Mouse (Mus musculus): ENCODE data around the gene Epha3. TPM values are rescaled to one million over a fixed set of nuclear protein-coding genes. Genes with fewer than 3 reads are reported as not detected.

Epha3 gene
- total RNA-seq, 2 experiments from 2014 or later: 0.96 to 1.1 TPM

DNA sequence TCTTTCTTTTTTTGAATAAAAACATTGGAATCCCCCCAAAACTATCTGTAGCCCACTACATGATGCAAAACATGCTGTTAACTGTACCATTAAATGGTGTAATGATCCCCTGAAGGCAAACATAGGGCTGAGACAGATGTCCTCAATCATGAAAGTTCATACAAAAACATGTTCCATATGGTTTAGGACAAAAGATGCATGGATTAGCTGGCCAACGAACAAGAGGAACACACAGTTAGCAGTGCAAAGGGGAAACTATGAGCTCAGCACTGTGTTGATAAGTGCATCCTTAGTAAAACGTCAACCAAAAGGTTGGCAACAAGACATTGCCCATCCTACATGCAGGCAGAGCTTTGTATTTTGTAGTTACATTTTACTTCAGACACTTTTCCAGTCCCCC is 335.2 kb downstream of the Epha3 start:
- no peak for DNase-seq
- intact Hi-C loops (cut with DNase I): no loop called here

DNA sequence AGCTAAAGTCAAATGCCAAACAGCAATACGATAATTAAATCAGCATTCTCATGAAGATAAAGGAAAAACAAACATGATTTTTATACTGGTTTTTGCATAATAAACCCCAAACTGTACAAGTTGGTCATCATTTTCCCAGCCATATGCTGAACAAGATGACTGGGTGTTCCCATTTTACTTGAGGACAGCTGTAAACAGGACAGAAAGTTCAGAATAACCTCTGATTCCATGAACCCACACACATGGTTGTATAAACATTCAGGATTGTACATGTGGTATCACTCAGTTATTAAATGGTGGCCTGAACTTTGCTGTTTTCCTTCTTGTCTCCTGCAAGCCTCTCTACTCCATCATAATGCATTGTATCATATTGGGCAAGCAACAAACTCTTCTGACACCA is 346.3 kb downstream of the Epha3 start:
- intact Hi-C loops (cut with DNase I): no loop called here
- DNase-seq: no peak

DNA sequence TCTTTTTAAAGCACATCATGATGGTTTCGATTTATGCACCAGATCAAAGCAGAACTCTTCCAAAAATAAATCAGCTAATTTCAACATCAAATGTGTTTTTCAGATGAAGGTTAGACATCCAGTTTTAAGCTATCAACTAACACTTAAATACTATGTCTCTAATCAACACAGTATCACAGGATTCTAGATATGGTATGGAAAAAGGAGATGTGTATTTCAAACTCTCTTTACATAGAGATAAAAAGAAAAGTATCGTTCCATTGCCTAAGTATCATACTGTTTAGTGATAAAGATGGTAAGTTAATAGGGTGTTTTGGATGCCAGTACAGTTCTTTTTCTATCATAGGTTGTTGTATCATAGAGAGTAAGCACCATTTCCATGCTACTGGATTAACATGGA is 353.9 kb downstream of the Epha3 start:
- no peak for DNase-seq
- intact Hi-C loops (cut with DNase I): no loop called here

DNA sequence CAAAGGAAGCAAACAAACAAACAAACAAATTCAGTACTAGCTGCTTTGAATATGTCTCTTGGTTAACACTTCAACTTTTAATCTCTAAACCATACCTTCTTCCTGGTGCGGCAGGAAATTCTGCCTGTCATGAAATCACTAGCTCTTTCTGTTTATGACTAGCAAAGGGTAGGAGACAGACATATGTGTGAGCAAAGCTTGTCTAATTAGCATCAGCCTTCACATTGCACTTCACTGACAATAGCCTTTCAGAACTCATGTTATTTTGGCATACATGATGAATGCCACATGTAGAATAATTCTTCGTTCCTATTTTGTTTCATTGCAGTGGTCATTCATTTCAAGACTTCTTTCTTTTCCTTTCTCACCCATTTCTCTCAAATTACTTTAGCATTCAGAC is 357.5 kb downstream of the Epha3 start:
- no peak for DNase-seq
- intact Hi-C loops (cut with DNase I): no loop called here

DNA sequence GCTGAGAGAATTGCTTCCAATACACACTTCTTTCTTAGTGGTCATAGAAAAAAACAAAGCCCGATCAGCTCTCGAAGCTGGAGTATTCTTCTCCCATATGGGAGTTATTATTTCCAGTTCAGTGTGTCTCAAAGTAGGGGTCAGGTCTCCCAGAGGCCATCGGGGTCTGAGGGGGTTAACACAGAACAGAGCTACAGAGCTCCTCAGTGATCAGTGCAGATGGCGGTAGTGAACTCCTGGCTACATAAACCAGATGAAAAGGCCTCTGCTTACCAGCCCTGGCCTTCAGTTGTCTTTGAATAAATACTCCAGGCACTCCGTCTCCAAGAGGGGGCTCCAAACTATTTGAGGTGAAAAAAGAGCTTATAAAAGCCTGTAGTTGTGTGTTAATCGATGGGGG is 362.5 kb downstream of the Epha3 start:
- intact Hi-C loops (cut with DNase I): no loop called here

DNA sequence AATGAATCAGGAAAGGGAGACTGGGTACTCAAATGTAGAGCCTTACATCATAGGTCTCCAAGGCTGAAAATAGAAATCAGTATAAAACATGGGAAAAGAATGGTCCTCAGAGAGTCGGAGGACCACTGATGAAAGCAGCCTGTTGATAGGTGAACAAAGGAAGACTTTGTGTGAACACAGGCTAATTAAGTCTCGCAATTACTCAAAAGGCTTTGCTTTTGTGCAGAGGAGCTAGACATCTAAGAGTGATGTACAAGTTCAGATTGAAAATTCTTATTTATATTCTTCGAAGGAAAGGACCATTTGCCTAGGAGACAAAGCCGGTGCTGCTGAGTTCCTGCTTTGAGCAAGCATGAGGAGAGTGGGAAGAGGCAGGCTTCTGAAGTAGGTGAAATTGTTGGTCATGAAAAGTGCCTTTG is 363.0 kb downstream of the Epha3 start:
- intact Hi-C loops (cut with DNase I): no loop called here

More for the DNA sequence above, 362.5 kb downstream of the Epha3 start:
- DNase-seq: no peak

More for the DNA sequence above, 363.0 kb downstream of the Epha3 start:
- no peak for DNase-seq
